In the genomic region with DNA sequence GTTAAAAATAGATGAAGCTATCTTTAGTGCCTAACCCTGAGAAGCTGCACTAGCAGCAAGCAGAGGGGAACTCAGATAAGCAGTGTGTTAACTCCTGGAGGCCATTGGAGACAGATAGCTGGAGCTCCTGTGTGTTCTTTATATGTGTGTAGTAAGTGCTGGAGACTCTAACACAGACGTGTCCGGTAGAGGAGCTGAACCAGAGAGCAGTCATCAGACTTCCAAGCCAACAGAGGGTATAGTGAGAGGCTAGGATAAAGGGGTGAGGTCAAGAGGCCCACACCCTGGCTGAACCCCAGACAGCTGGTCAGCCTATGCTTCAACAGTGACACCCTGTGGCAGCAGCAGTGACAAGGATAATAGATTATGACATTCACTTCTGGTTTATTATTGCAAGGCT, we compare ENCODE assay signal across 10 mouse cellular contexts.
DNase-seq lines count a peak whose midpoint lies in the region; ATAC-seq lines count a peak whose summit lies in the region.
"Had no signal": no experiment of that assay in that cellular context is flagged by ENCODE, and none has a peak within 500 bp of the region (broad histone marks: within the 10 kb centered on the region; RNA-seq: fewer than 3 reads in every experiment).

No protein-coding gene starts in this region.

- H3K9ac ChIP-seq in forebrain, embryonic 12.5 days, result no peak overlapping the region
- no peak overlapping the region for H3K9ac ChIP-seq in forebrain, embryonic 16.5 days (replicated peaks; ENCODE audit: low read depth, low read length)
- H3K9ac ChIP-seq: embryonic facial prominence, embryonic 15.5 days; lung, embryonic 15.5 days had no signal

- H3K4me1 ChIP-seq in forebrain, embryonic 12.5 days, result no peaks in the 10 kb centered on the region
- no peaks in the 10 kb centered on the region for H3K4me1 ChIP-seq in forebrain, embryonic 16.5 days (replicated peaks; ENCODE audit: control insufficient read depth, insufficient read depth, low read length)
- H3K4me1 ChIP-seq in heart, embryonic 10.5 days, result peaks cover 5% of the 10 kb centered on the region; the same call in 1 of the 2 replicates
- H3K4me1 ChIP-seq: embryonic facial prominence, embryonic 15.5 days; lung, embryonic 15.5 days had no signal

- DNase-seq in cerebellum, adult 18-20 months, result peak; percentile 71 to 74
- DNase-seq in heart, embryonic 10.5 days (ENCODE audit: low spot score), result peak; percentile 82
- peak; percentile 12 to 20 for DNase-seq in layer of hippocampus, postnatal 25 days (ENCODE audit: extremely low spot score in 1 of 2, low spot score in 1 of 2)
- peak; percentile 16 for DNase-seq in right cerebral cortex, postnatal 4 days
- no peak for DNase-seq in ovary, postnatal 36 days (ENCODE audit: low spot score)

- WGBS in forebrain, embryonic 12.5 days, result 21% methylated on average over 2 of the region's 2 CpGs
- 27% methylated on average over 2 of the region's 2 CpGs for WGBS in forebrain, embryonic 16.5 days
- WGBS in heart, embryonic 10.5 days, result 18% methylated on average over 2 of the region's 2 CpGs

- no peaks in the 10 kb centered on the region for H3K27me3 ChIP-seq in forebrain, embryonic 12.5 days
- H3K27me3 ChIP-seq in forebrain, embryonic 16.5 days (replicated peaks; ENCODE audit: control insufficient read depth, insufficient read depth, low read length), result no peaks in the 10 kb centered on the region
- H3K27me3 ChIP-seq in heart, embryonic 10.5 days (ENCODE audit: insufficient read depth, poor library complexity, severe bottlenecking), result no peaks in the 10 kb centered on the region
- H3K27me3 ChIP-seq: embryonic facial prominence, embryonic 15.5 days; lung, embryonic 15.5 days had no signal

- H3K36me3 ChIP-seq in forebrain, embryonic 12.5 days (replicated peaks), result no peaks in the 10 kb centered on the region
- no peaks in the 10 kb centered on the region for H3K36me3 ChIP-seq in forebrain, embryonic 16.5 days (ENCODE audit: control insufficient read depth, insufficient read depth)
- no peaks in the 10 kb centered on the region for H3K36me3 ChIP-seq in heart, embryonic 10.5 days
- H3K36me3 ChIP-seq: embryonic facial prominence, embryonic 15.5 days; lung, embryonic 15.5 days had no signal

- H3K4me3 ChIP-seq in forebrain, embryonic 12.5 days (replicated peaks), result no peak overlapping the region
- H3K4me3 ChIP-seq in forebrain, embryonic 16.5 days (replicated peaks; ENCODE audit: low read length), result no peak overlapping the region
- H3K4me3 ChIP-seq in heart, embryonic 10.5 days, result no peak overlapping the region
- H3K4me3 ChIP-seq: embryonic facial prominence, embryonic 15.5 days; lung, embryonic 15.5 days had no signal

- H3K9me3 ChIP-seq in forebrain, embryonic 12.5 days, result no peaks in the 10 kb centered on the region
- H3K9me3 ChIP-seq in forebrain, embryonic 16.5 days (ENCODE audit: control insufficient read depth, low read length), result no peaks in the 10 kb centered on the region
- H3K9me3 ChIP-seq in heart, embryonic 10.5 days, result no peaks in the 10 kb centered on the region
- H3K9me3 ChIP-seq: embryonic facial prominence, embryonic 15.5 days; lung, embryonic 15.5 days had no signal

- no peak overlapping the region for H3K27ac ChIP-seq in forebrain, embryonic 12.5 days
- H3K27ac ChIP-seq in forebrain, embryonic 16.5 days (ENCODE audit: low read length), result no peak overlapping the region
- H3K27ac ChIP-seq in heart, embryonic 10.5 days, result peak overlapping the region; percentile 37; the same call in 1 of the 2 replicates
- H3K27ac ChIP-seq: embryonic facial prominence, embryonic 15.5 days; lung, embryonic 15.5 days had no signal

- H3K4me2 ChIP-seq in forebrain, embryonic 12.5 days, result no peak overlapping the region
- no peak overlapping the region for H3K4me2 ChIP-seq in forebrain, embryonic 16.5 days (ENCODE audit: low read length)
- H3K4me2 ChIP-seq: embryonic facial prominence, embryonic 15.5 days; lung, embryonic 15.5 days had no signal

- peak; percentile 73 for ATAC-seq in forebrain, embryonic 12.5 days (ENCODE audit: low FRiP score)
- ATAC-seq in forebrain, embryonic 16.5 days, result no peak
- ATAC-seq in megakaryocyte progenitor cell, adult 5-6 weeks (replicated peaks; ENCODE audit: poor library complexity), result no peak
